Mouse (Mus musculus): ENCODE data around the gene Slmap. TPM values are rescaled to one million over a fixed set of nuclear protein-coding genes. Genes with fewer than 3 reads are reported as not detected.

Gene Slmap
- total and polyA plus RNA-seq, 3 experiments = 19.0 to 61.0 (median 51.0) TPM

GRCm38 (mm10) chr14:26486416-26487198 is 48.1 kb downstream of the Slmap start:
- no peaks in the 10 kb centered on the region for H3K27me3 ChIP-seq (replicated peaks)
- in situ Hi-C loops (cut with MboI; ENCODE audit: low pct_ligation_motif_present, low pct_unique_long_range_greater_than_20kb, low sequenced_read_pairs) = loop anchor here (25.0 kb wide), 1 partner anchor 526 kb away; no protein-coding TSS in a partner anchor
- no peak overlapping the region for H3K27ac ChIP-seq (ENCODE audit: insufficient read depth, low read depth)
- dilution Hi-C loops (cut with MboI; ENCODE audit: extremely low pct_ligation_motif_present, extremely low pct_unique_long_range_greater_than_20kb, low sequenced_read_pairs) = no loop called here
- H3K79me2 ChIP-seq (replicated peaks; ENCODE audit: control insufficient read depth, extremely low read depth, insufficient read depth, poor library complexity, severe bottlenecking) = peaks cover 4% of the 10 kb centered on the region
- peak; percentile 38 for DNase-seq (ENCODE audit: extremely low read depth)
- H3K4me2 ChIP-seq (ENCODE audit: insufficient read depth, low read depth, poor library complexity, severe bottlenecking) = no peak overlapping the region
- peak; percentile 57 for TF ChIP-seq RAD21 (IDR thresholded peaks at IDR 0.05; ENCODE audit: low read depth, low read length)
- no peak for TF ChIP-seq MAFK (IDR thresholded peaks at IDR 0.05; ENCODE audit: insufficient replicate concordance, low read length)
- TF ChIP-seq GABPA (IDR thresholded peaks at IDR 0.05; ENCODE audit: insufficient replicate concordance, low read depth, low read length) = no peak
- TF ChIP-seq ZKSCAN1 (IDR thresholded peaks at IDR 0.05; ENCODE audit: borderline replicate concordance, low read depth, low read length) = no peak
- TF ChIP-seq TCF12 (IDR thresholded peaks at IDR 0.05; ENCODE audit: low read depth, low read length) = no peak
- TF ChIP-seq E2F4 (IDR thresholded peaks at IDR 0.05; ENCODE audit: insufficient replicate concordance, low read depth, low read length) = no peak
- TF ChIP-seq NELFE (IDR thresholded peaks at IDR 0.05; ENCODE audit: low read depth, low read length) = no peak
- TF ChIP-seq POLR2AphosphoS2 (IDR thresholded peaks at IDR 0.05; ENCODE audit: low read depth, low read length) = no peak
- peak; percentile 38; the same call in 1 of the 2 replicates for TF ChIP-seq SMC3 (IDR thresholded peaks at IDR 0.05; ENCODE audit: low read depth, low read length)
- TF ChIP-seq USF1 (IDR thresholded peaks at IDR 0.05; ENCODE audit: low read depth, low read length) = no peak
- no peak for TF ChIP-seq MAZ (IDR thresholded peaks at IDR 0.05; ENCODE audit: low read depth, low read length)
- no peak for TF ChIP-seq HCFC1 (IDR thresholded peaks at IDR 0.05; ENCODE audit: low read depth, low read length)
- peak in 1 of 2 experiments; percentile 63; a peak in 3 of 4 replicates for TF ChIP-seq CTCF (conservative IDR thresholded peaks at IDR 0.05 in 1 of 2, IDR thresholded peaks at IDR 0.05 in 1 of 2; ENCODE audit: low read depth in 2 of 2, low read length in 2 of 2)
- no peak for TF ChIP-seq CHD1 (IDR thresholded peaks at IDR 0.05; ENCODE audit: low read depth, low read length)
- TF ChIP-seq KAT2A (IDR thresholded peaks at IDR 0.05; ENCODE audit: insufficient replicate concordance, low read length) = no peak
- no peak for TF ChIP-seq MXI1 (IDR thresholded peaks at IDR 0.05; ENCODE audit: low read depth, low read length)
- TF ChIP-seq ZMIZ1 (IDR thresholded peaks at IDR 0.05; ENCODE audit: low read depth, low read length) = no peak
- no peak overlapping the region for H3K4me3 ChIP-seq (replicated peaks in 1 of 3; ENCODE audit: low read depth in 2 of 3, low read length in 2 of 3, poor library complexity in 1 of 3)
- H3K4me1 ChIP-seq (ENCODE audit: control insufficient read depth in 1 of 2, insufficient read depth in 2 of 2) = peaks cover 0 to 26% of the 10 kb centered on the region in 2 experiments; a peak in 2 of 4 replicates
- no peak overlapping the region for H3K9ac ChIP-seq (ENCODE audit: insufficient read depth, low read depth)
- H3K36me3 ChIP-seq (replicated peaks in 1 of 2; ENCODE audit: control insufficient read depth in 1 of 2, insufficient read depth in 1 of 2, low read length in 1 of 2) = peaks cover 0 to 17% of the 10 kb centered on the region in 2 experiments
- no peaks in the 10 kb centered on the region for H3K9me3 ChIP-seq (replicated peaks; ENCODE audit: low read length)

GRCm38 (mm10) chr14:26481457-26481856 is 53.3 kb downstream of the Slmap start:
- peak; percentile 49 for DNase-seq (ENCODE audit: extremely low read depth)
- Histone ChIP-seq H3K27me3 (replicated peaks) (no peaks in the 10 kb centered on the region), H3K36me3 (replicated peaks in 1 of 2; ENCODE audit: control insufficient read depth in 1 of 2, insufficient read depth in 1 of 2, low read length in 1 of 2) (peaks cover 0 to 11% of the 10 kb centered on the region in 2 experiments), H3K4me3 (replicated peaks in 1 of 3; ENCODE audit: low read depth in 2 of 3, low read length in 2 of 3, poor library complexity in 1 of 3) (no peak overlapping the region), H3K79me2 (replicated peaks; ENCODE audit: control insufficient read depth, extremely low read depth, insufficient read depth, poor library complexity, severe bottlenecking) (peaks cover 4% of the 10 kb centered on the region), H3K9me3 (replicated peaks; ENCODE audit: low read length) (no peaks in the 10 kb centered on the region), H3K4me2 (ENCODE audit: insufficient read depth, low read depth, poor library complexity, severe bottlenecking) (no peak overlapping the region), H3K27ac (ENCODE audit: insufficient read depth, low read depth) (no peak overlapping the region), H3K9ac (ENCODE audit: insufficient read depth, low read depth) (no peak overlapping the region), H3K4me1 (ENCODE audit: control insufficient read depth in 1 of 2, insufficient read depth in 2 of 2) (peaks cover 4 to 77% of the 10 kb centered on the region in 2 experiments; a peak in 3 of 4 replicates)
- in situ Hi-C loops (cut with MboI; ENCODE audit: low pct_ligation_motif_present, low pct_unique_long_range_greater_than_20kb, low sequenced_read_pairs) = loop anchor here (25.0 kb wide), 1 partner anchor 531 kb away; no protein-coding TSS in a partner anchor
- dilution Hi-C loops (cut with MboI; ENCODE audit: extremely low pct_ligation_motif_present, extremely low pct_unique_long_range_greater_than_20kb, low sequenced_read_pairs) = no loop called here
- TF ChIP-seq SIN3A (IDR thresholded peaks at IDR 0.05; ENCODE audit: low read length) (no peak), CHD2 (IDR thresholded peaks at IDR 0.05; ENCODE audit: low read length) (no peak), TBP (conservative IDR thresholded peaks at IDR 0.05; ENCODE audit: low read depth, low read length) (no peak), ZKSCAN1 (IDR thresholded peaks at IDR 0.05; ENCODE audit: borderline replicate concordance, low read depth, low read length) (no peak), POLR2AphosphoS2 (IDR thresholded peaks at IDR 0.05; ENCODE audit: low read depth, low read length) (no peak), ZC3H11A (IDR thresholded peaks at IDR 0.05; ENCODE audit: low read depth, low read length) (no peak), ELF1 (IDR thresholded peaks at IDR 0.05; ENCODE audit: low read depth, low read length) (no peak), ZMIZ1 (IDR thresholded peaks at IDR 0.05; ENCODE audit: low read depth, low read length) (no peak), GABPA (IDR thresholded peaks at IDR 0.05; ENCODE audit: insufficient replicate concordance, low read depth, low read length) (no peak), MXI1 (IDR thresholded peaks at IDR 0.05; ENCODE audit: low read depth, low read length) (no peak), BHLHE40 (IDR thresholded peaks at IDR 0.05; ENCODE audit: low read depth, low read length) (no peak), RCOR1 (conservative IDR thresholded peaks at IDR 0.05; ENCODE audit: low read depth, low read length) (no peak), NELFE (IDR thresholded peaks at IDR 0.05; ENCODE audit: low read depth, low read length) (no peak), PAX5 (IDR thresholded peaks at IDR 0.05; ENCODE audit: low read length) (no peak), MAZ (IDR thresholded peaks at IDR 0.05; ENCODE audit: low read depth, low read length) (0 out of 2 replicates have a peak, but pooled peaks have one; percentile 24), MEF2A (IDR thresholded peaks at IDR 0.05; ENCODE audit: borderline replicate concordance, low read depth, low read length) (0 out of 2 replicates have a peak, but pooled peaks have one; percentile 29), RAD21 (IDR thresholded peaks at IDR 0.05; ENCODE audit: low read depth, low read length) (no peak), UBTF (IDR thresholded peaks at IDR 0.05; ENCODE audit: low read depth, low read length) (no peak), MAFK (IDR thresholded peaks at IDR 0.05; ENCODE audit: insufficient replicate concordance, low read length) (0 out of 2 replicates have a peak, but pooled peaks have one; percentile 32), CHD1 (IDR thresholded peaks at IDR 0.05; ENCODE audit: low read depth, low read length) (no peak), EP300 (IDR thresholded peaks at IDR 0.05; ENCODE audit: low read length) (peak; percentile 67; the same call in 1 of the 2 replicates), CTCF (conservative IDR thresholded peaks at IDR 0.05 in 1 of 2, IDR thresholded peaks at IDR 0.05 in 1 of 2; ENCODE audit: low read depth in 2 of 2, low read length in 2 of 2) (no peak)
